ENCODE assay signal across 11 mouse cellular contexts in genomic region chr8:83215065-83215464, GRCm38 (mm10). TPM values are rescaled to one million over a fixed set of nuclear protein-coding genes. Genes with fewer than 3 reads are reported as not detected.
DNase-seq lines count a peak whose midpoint lies in the region; ATAC-seq and TF ChIP-seq lines count a peak whose summit lies in the region.
"Had no signal": no experiment of that assay in that cellular context is flagged by ENCODE, and none has a peak within 500 bp of the region (broad histone marks: within the 10 kb centered on the region; RNA-seq: fewer than 3 reads in every experiment).

No protein-coding gene starts in this region.

- WGBS in heart, embryonic 10.5 days = 6% methylated on average over 5 of the region's 5 CpGs
- 63% methylated on average over 5 of the region's 5 CpGs for WGBS in limb, embryonic 12.5 days

- no peak for ATAC-seq in limb, embryonic 12.5 days (ENCODE audit: insufficient number of reproducible peaks, insufficient read depth, low FRiP score, low TSS enrichment, low read depth)
- ATAC-seq: hindbrain, embryonic 16.5 days had no signal

- H3K4me3 ChIP-seq in MEL (ENCODE audit: control insufficient read depth in 1 of 2, insufficient read depth in 1 of 2, low read depth in 2 of 2, low read length in 2 of 2) = no peak overlapping the region
- no peak overlapping the region; the same call in 1 of the 2 replicates for H3K4me3 ChIP-seq in heart, embryonic 10.5 days
- no peak overlapping the region for H3K4me3 ChIP-seq in limb, embryonic 12.5 days (replicated peaks)

- H3K27ac ChIP-seq in MEL (ENCODE audit: control insufficient read depth, low read depth, low read length) = 0 out of 2 replicates have a peak overlapping the region, but pooled peaks have one; percentile 26
- peak overlapping the region; percentile 76 for H3K27ac ChIP-seq in heart, embryonic 10.5 days
- H3K27ac ChIP-seq in limb, embryonic 12.5 days = peak overlapping the region; percentile 45; the same call in 1 of the 2 replicates

- no peaks in the 10 kb centered on the region for H3K9me3 ChIP-seq in MEL (replicated peaks; ENCODE audit: insufficient read depth, low read length)
- H3K9me3 ChIP-seq in heart, embryonic 10.5 days = no peaks in the 10 kb centered on the region
- no peaks in the 10 kb centered on the region for H3K9me3 ChIP-seq in limb, embryonic 12.5 days

- H3K4me1 ChIP-seq in MEL (ENCODE audit: control insufficient read depth in 1 of 2, insufficient read depth in 2 of 2, low read length in 2 of 2) = peaks cover 0 to 8% of the 10 kb centered on the region in 2 experiments; a peak in 2 of 4 replicates
- H3K4me1 ChIP-seq in heart, embryonic 10.5 days = peaks cover 23% of the 10 kb centered on the region
- H3K4me1 ChIP-seq in limb, embryonic 12.5 days (replicated peaks) = no peaks in the 10 kb centered on the region

- peaks cover 0 to 5% of the 10 kb centered on the region in 2 experiments; a peak in 2 of 4 replicates for H3K36me3 ChIP-seq in MEL (ENCODE audit: control insufficient read depth in 1 of 2, insufficient read depth in 2 of 2, low read length in 2 of 2)
- H3K36me3 ChIP-seq in heart, embryonic 10.5 days = no peaks in the 10 kb centered on the region
- no peaks in the 10 kb centered on the region for H3K36me3 ChIP-seq in limb, embryonic 12.5 days

- no peaks in the 10 kb centered on the region for H3K27me3 ChIP-seq in MEL (ENCODE audit: control insufficient read depth in 1 of 2, insufficient read depth in 2 of 2, low read length in 2 of 2)
- no peaks in the 10 kb centered on the region for H3K27me3 ChIP-seq in heart, embryonic 10.5 days (ENCODE audit: insufficient read depth, poor library complexity, severe bottlenecking)
- no peaks in the 10 kb centered on the region for H3K27me3 ChIP-seq in limb, embryonic 12.5 days

- peak; percentile 92 for DNase-seq in heart, adult 11 months
- DNase-seq in heart, adult 8-10 months (ENCODE audit: low spot score) = no peak
- peak; percentile 75 for DNase-seq in MEL (ENCODE audit: low read depth, low spot score)
- DNase-seq in heart, embryonic 10.5 days (ENCODE audit: low spot score) = peak; percentile 91
- no peak for DNase-seq in ovary, postnatal 14 days (ENCODE audit: low spot score)
- no peak for DNase-seq in frontal cortex, postnatal 10 days (ENCODE audit: low spot score in 2 of 2)
- no peak for DNase-seq in adrenal gland, adult 8-10 months
- DNase-seq: cerebellum, adult 8-10 months; thymus, adult 2 months had no signal

- TF ChIP-seq EP300 in MEL (IDR thresholded peaks at IDR 0.05; ENCODE audit: low read depth in 1 of 2, low read length in 2 of 2) = peak; percentile 84 to 91

- H3K4me2 ChIP-seq in limb, embryonic 12.5 days = no peak overlapping the region

- no peak for TF ChIP-seq POLR2A in MEL (IDR thresholded peaks at IDR 0.05; ENCODE audit: control insufficient read depth in 1 of 2, insufficient read depth in 1 of 2, low read depth in 1 of 2, low read length in 2 of 2, poor library complexity in 1 of 2)

- no peak for TF ChIP-seq RAD21 in MEL (IDR thresholded peaks at IDR 0.05; ENCODE audit: low read depth, low read length)

- no peak for TF ChIP-seq CTCF in MEL (IDR thresholded peaks at IDR 0.05 in 2 of 3, conservative IDR thresholded peaks at IDR 0.05 in 1 of 3; ENCODE audit: control insufficient read depth in 1 of 3, insufficient read depth in 1 of 3, low read depth in 2 of 3, low read length in 3 of 3, poor library complexity in 1 of 3, severe bottlenecking in 1 of 3)

- H3K9ac ChIP-seq in MEL (ENCODE audit: control insufficient read depth, low read depth, low read length, poor library complexity, severe bottlenecking) = no peak overlapping the region
- H3K9ac ChIP-seq in limb, embryonic 12.5 days (replicated peaks) = no peak overlapping the region

- no peaks in the 10 kb centered on the region for H3K79me2 ChIP-seq in MEL (ENCODE audit: control insufficient read depth, insufficient read depth, low read length, poor library complexity)

TF ChIP-seq in MEL, 35 proteins besides CTCF, POLR2A, EP300 and RAD21:
- TF ChIP-seq MAZ (IDR thresholded peaks at IDR 0.05; ENCODE audit: low read depth, low read length) = no peak; the same call in 1 of the 2 replicates
- TF ChIP-seq JUND (IDR thresholded peaks at IDR 0.05; ENCODE audit: low read depth, low read length) = no peak
- peak; percentile 85 for TF ChIP-seq ETS1 (IDR thresholded peaks at IDR 0.05; ENCODE audit: low read depth, low read length)
- TF ChIP-seq POLR2AphosphoS5 (IDR thresholded peaks at IDR 0.05; ENCODE audit: borderline replicate concordance, low read depth, low read length) = no peak
- peak; percentile 76; the same call in 1 of the 2 replicates for TF ChIP-seq BHLHE40 (IDR thresholded peaks at IDR 0.05; ENCODE audit: borderline replicate concordance, low read depth, low read length)
- 0 out of 2 replicates have a peak, but pooled peaks have one; percentile 21 for TF ChIP-seq HCFC1 (IDR thresholded peaks at IDR 0.05; ENCODE audit: low read depth, low read length)
- TF ChIP-seq E2F4 (IDR thresholded peaks at IDR 0.05; ENCODE audit: borderline replicate concordance, low read depth, low read length) = no peak
- TF ChIP-seq KAT2A (conservative IDR thresholded peaks at IDR 0.05; ENCODE audit: low read depth, low read length) = no peak
- TF ChIP-seq GABPA (IDR thresholded peaks at IDR 0.05; ENCODE audit: low read depth, low read length) = no peak
- TF ChIP-seq MAFK (IDR thresholded peaks at IDR 0.05; ENCODE audit: borderline replicate concordance, low read depth, low read length) = no peak
- no peak for TF ChIP-seq NELFE (IDR thresholded peaks at IDR 0.05; ENCODE audit: low read depth, low read length)
- TF ChIP-seq POLR2AphosphoS2 (IDR thresholded peaks at IDR 0.05; ENCODE audit: low read length) = no peak
- TF ChIP-seq SIN3A (IDR thresholded peaks at IDR 0.05; ENCODE audit: low read length) = peak; percentile 33
- no peak for TF ChIP-seq ZNF384 (IDR thresholded peaks at IDR 0.05; ENCODE audit: low read depth, low read length)
- no peak; the same call in 1 of the 2 replicates for TF ChIP-seq MAX (IDR thresholded peaks at IDR 0.05; ENCODE audit: low read length)
- TF ChIP-seq TAL1 (IDR thresholded peaks at IDR 0.05; ENCODE audit: low read length) = peak; percentile 74
- no peak for TF ChIP-seq ELF1 (IDR thresholded peaks at IDR 0.05; ENCODE audit: low read depth, low read length)
- TF ChIP-seq GATA1 (IDR thresholded peaks at IDR 0.05; ENCODE audit: low read depth, low read length) = peak; percentile 94
- no peak for TF ChIP-seq MYB (IDR thresholded peaks at IDR 0.05; ENCODE audit: low read depth, low read length)
- TF ChIP-seq MEF2A (IDR thresholded peaks at IDR 0.05; ENCODE audit: extremely low read depth, insufficient replicate concordance, low read depth, low read length, poor library complexity, severe bottlenecking) = no peak
- TF ChIP-seq ZC3H11A (IDR thresholded peaks at IDR 0.05; ENCODE audit: low read depth, low read length) = no peak
- no peak for TF ChIP-seq NRF1 (IDR thresholded peaks at IDR 0.05; ENCODE audit: insufficient read depth, low read depth, low read length, poor library complexity, severe bottlenecking)
- no peak for TF ChIP-seq SMC3 (IDR thresholded peaks at IDR 0.05; ENCODE audit: low read depth, low read length)
- peak; percentile 65 for TF ChIP-seq RCOR1 (IDR thresholded peaks at IDR 0.05; ENCODE audit: low read depth, low read length)
- no peak for TF ChIP-seq TBP (IDR thresholded peaks at IDR 0.05; ENCODE audit: low read depth, low read length)
- 0 out of 4 replicates have a peak, but pooled peaks of 1 of the 2 experiments have one; percentile 45 for TF ChIP-seq USF2 (IDR thresholded peaks at IDR 0.05; ENCODE audit: borderline replicate concordance in 1 of 2, insufficient read depth in 1 of 2, low read depth in 1 of 2, low read length in 2 of 2)
- no peak for TF ChIP-seq CHD2 (IDR thresholded peaks at IDR 0.05; ENCODE audit: low read length)
- no peak for TF ChIP-seq UBTF (IDR thresholded peaks at IDR 0.05; ENCODE audit: borderline replicate concordance, insufficient read depth, low read depth, low read length)
- TF ChIP-seq CHD1 (IDR thresholded peaks at IDR 0.05; ENCODE audit: low read depth, low read length) = no peak
- TF ChIP-seq TCF12 (IDR thresholded peaks at IDR 0.05; ENCODE audit: low read depth, low read length) = peak; percentile 96
- no peak for TF ChIP-seq ZMIZ1 (IDR thresholded peaks at IDR 0.05; ENCODE audit: low read depth, low read length)
- peak; percentile 88 for TF ChIP-seq USF1 (IDR thresholded peaks at IDR 0.05; ENCODE audit: low read depth, low read length)
- no peak for TF ChIP-seq MXI1 (IDR thresholded peaks at IDR 0.05; ENCODE audit: low read depth, low read length)
- TF ChIP-seq MYC (IDR thresholded peaks at IDR 0.05; ENCODE audit: low read depth, low read length) = no peak
- no peak for TF ChIP-seq ZKSCAN1 (IDR thresholded peaks at IDR 0.05; ENCODE audit: low read depth, low read length)

RNA-seq across cellular contexts. Expression of gene Gm10645, which starts 49.1 kb away (rescaled TPM):
- total RNA-seq in heart, adult 8-10 months (2022) = not detected
- total RNA-seq in MEL (2012; rRNA removed) = not detected in 2 replicates
- not detected for polyA plus RNA-seq in MEL (2012; ENCODE audit: insufficient read depth in 1 of 2, insufficient read length in 2 of 2, low read depth in 1 of 2, low replicate concordance in 2 of 2, missing spikeins in 1 of 2)
- 0.65 and 1.2 TPM in 2 replicates for polyA plus RNA-seq in heart, embryonic 10.5 days (2016; fragmentation: Nextera tagmentation; extraction: Ambion mirVana)
- polyA plus RNA-seq in limb, embryonic 12.5 days (2016; fragmentation: Nextera tagmentation; extraction: Ambion mirVana) = 1.6 TPM in 2 replicates
- total RNA-seq in adrenal gland, adult 8-10 months (2022) = 1 to 10 TPM in 1 of 4 experiments, under 1 TPM in 3; 0.38 to 1.6 (median 0.81) TPM

RNA-seq across cellular contexts. Expression of gene Tbc1d9, which starts 49.9 kb away (rescaled TPM):
- total RNA-seq in heart, adult 8-10 months (2022) = 1 to 10 TPM; 1.9 to 3.7 (median 2.8) TPM
- not detected in 2 replicates for total RNA-seq in MEL (2012; rRNA removed)
- polyA plus RNA-seq in MEL (2012; ENCODE audit: insufficient read depth in 1 of 2, insufficient read length in 2 of 2, low read depth in 1 of 2, low replicate concordance in 2 of 2, missing spikeins in 1 of 2) = not detected
- polyA plus RNA-seq in heart, embryonic 10.5 days (2016; fragmentation: Nextera tagmentation; extraction: Ambion mirVana) = 0.90 and 1.00 TPM in 2 replicates
- polyA plus RNA-seq in limb, embryonic 12.5 days (2016; fragmentation: Nextera tagmentation; extraction: Ambion mirVana) = 1.7 and 2.0 TPM in 2 replicates
- 10 to 100 TPM; 10.1 to 24.2 (median 16.8) TPM for total RNA-seq in adrenal gland, adult 8-10 months (2022)

Comparison
In these comparisons a context has a peak if more than half of its experiments do, and no peak if none do; other contexts are left out.
1. DNase-seq: peak in heart, adult 11 months (single experiment), MEL (single experiment) and heart, embryonic 10.5 days (single experiment); none in heart, adult 8-10 months (single experiment), ovary, postnatal 14 days (single experiment), frontal cortex, postnatal 10 days (0 of 2) and adrenal gland, adult 8-10 months (single experiment).
2. H3K27ac ChIP-seq: peak in every context shown above with its lines; median percentile 76 in heart, embryonic 10.5 days; 45 in limb, embryonic 12.5 days; 26 in MEL.